Mouse (Mus musculus): ENCODE measurements around the gene Fads1.

DNA sequence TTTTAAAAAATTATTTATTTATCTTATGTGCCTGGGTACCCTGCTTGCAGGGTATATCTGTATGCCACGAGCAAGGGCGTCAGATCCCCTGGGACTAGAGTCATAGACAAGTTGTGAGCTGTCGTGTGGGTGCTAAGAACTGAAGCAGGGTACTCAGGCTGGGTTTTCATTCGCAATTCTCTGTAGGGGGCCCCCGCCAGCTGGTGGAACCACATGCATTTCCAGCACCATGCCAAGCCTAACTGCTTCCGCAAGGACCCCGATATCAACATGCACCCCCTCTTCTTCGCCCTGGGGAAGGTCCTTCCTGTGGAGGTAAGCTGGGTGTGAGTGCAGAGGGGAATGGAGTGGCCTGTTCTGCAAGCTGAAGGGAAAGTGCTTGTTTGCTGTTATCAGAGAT, 3.9 kb downstream of the Fads1 start:
- TF ChIP-seq CTCF (IDR thresholded peaks at IDR 0.05; ENCODE audit: insufficient read depth, low read depth, low read length) (no peak), POLR2A (IDR thresholded peaks at IDR 0.05; ENCODE audit: insufficient read depth, low read depth, low read length) (no peak)
